Mouse (Mus musculus): ENCODE measurements around the gene Anapc10. TPM values are rescaled to one million over a fixed set of nuclear protein-coding genes. Genes with fewer than 3 reads are reported as not detected.
A peak's percentile ranks its signal among the peaks of the same experiment; 100 is the strongest.
"Not testable (repeated sequence)": the region's sequence is repeated elsewhere in the genome, so short reads cannot be mapped to it uniquely, and the experiment has no call there.

Gene Anapc10
- 29.4 and 33.7 TPM in 2 replicates for polyA plus RNA-seq (2015; fragmentation: Nextera tagmentation; extraction: Ambion mirVana)

DNA sequence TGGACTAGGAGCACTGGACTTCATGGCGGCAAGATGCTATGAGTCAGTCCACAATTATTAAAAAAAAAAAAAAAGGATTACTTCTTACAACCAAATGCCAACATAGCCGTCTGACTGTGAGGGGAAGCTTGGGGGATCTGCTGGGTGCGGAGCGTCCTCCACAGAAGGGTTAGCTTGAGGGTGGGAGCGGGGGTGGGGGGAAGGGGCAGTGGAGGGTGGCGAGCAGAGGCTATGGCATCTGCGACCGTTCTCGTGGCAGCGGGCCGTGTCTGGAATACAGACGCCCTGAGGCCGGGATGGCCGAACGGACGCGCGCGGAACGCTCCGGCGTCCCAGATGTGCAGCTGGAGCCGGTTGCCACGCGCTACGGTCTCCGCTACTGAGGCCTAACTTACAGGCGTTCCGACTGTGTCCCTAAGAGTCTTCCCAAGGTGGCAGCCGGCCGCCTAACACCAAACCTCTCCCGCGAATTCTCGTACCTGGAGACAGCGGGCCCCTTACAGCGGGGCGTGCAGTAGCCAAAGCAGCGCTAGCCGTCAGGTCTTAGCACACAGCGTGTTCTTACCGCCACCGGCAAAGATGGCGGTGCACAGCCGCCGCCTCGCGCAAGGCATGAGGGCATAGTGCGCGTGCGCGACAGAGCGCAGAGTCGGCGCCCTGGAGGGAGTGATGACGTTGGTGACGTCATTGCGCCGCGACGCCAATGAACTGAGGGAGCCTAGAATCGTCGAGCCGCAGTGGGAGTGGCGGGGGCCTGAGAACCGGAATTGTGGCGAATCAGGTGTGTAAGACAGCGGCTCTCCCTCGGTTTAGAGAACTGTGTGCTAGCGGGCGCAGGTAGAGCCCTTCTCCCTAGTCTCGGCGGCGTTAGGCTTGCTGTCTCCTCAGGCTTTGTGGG lies at the start of gene Anapc10, which contains the start of gene Abce1:
Gene Anapc10, plus strand, starts transcription at position 757 of the 898 bp plus-strand sequence.
Gene Abce1, minus strand, starts transcription at position 677 of the 898 bp plus-strand sequence.
- DNase-seq (ENCODE audit: low spot score) (peak; percentile 99), ATAC-seq (peak; percentile 99)
- WGBS = 0% methylated on average over 55 of the region's 73 CpGs
- H3K9me3 ChIP-seq (ENCODE audit: low read length) = no peaks in the 10 kb centered on the region
- H3K36me3 ChIP-seq (ENCODE audit: insufficient read depth, low read length) = peaks cover 6% of the 10 kb centered on the region
- H3K27me3 ChIP-seq (replicated peaks; ENCODE audit: insufficient read depth, low read length) = no peaks in the 10 kb centered on the region
- H3K9ac ChIP-seq (replicated peaks; ENCODE audit: low read depth) = peak within 1 kb of the TSS; percentile 80
- TF ChIP-seq CTCF (IDR thresholded peaks at IDR 0.05) (no peak), EP300 (IDR thresholded peaks at IDR 0.05) (no peak)
- no peaks in the 10 kb centered on the region for H3K4me1 ChIP-seq (ENCODE audit: insufficient read depth, low read depth, low read length)
- H3K4me2 ChIP-seq (replicated peaks; ENCODE audit: low read depth, low read length) = peak within 1 kb of the TSS; percentile 76
- H3K27ac ChIP-seq (ENCODE audit: low read length) = peak within 1 kb of the TSS; percentile 87
- H3K4me3 ChIP-seq (ENCODE audit: low read depth, low read length) = peak within 1 kb of the TSS; percentile 87

DNA sequence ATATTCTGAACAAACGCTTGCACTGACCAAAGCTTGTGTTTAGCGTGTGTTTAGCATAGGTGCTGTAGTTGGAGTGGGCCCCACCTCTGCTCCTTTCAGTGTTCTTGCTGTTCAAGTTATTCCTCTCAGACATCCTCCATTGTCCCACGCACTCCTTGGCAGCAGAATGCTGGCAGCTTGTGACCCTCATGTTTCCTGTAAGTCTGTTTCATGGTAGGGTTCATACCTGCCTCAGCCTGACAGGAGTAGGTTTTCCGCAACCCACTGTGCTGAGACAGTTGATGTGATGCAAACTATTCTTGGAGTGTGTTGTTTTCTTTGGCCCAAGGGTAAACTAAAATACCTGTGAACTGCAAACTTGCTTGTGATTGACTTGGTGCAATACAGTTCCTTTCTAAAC lies 35.2 kb upstream of the Anapc10 start:
- H3K9me3 ChIP-seq (ENCODE audit: low read length) = no peaks in the 10 kb centered on the region
- no peak for DNase-seq (ENCODE audit: low spot score)
- WGBS = 76% methylated on average over 4 of the region's 4 CpGs
- H3K4me3 ChIP-seq (ENCODE audit: low read depth, low read length) = no peak overlapping the region
- H3K9ac ChIP-seq (replicated peaks; ENCODE audit: low read depth) = no peak overlapping the region
- ATAC-seq = no peak
- H3K27ac ChIP-seq (ENCODE audit: low read length) = no peak overlapping the region
- H3K27me3 ChIP-seq (replicated peaks; ENCODE audit: insufficient read depth, low read length) = no peaks in the 10 kb centered on the region
- no peak for TF ChIP-seq CTCF (IDR thresholded peaks at IDR 0.05)
- no peak for TF ChIP-seq EP300 (IDR thresholded peaks at IDR 0.05)
- no peak overlapping the region for H3K4me2 ChIP-seq (replicated peaks; ENCODE audit: low read depth, low read length)
- H3K36me3 ChIP-seq (ENCODE audit: insufficient read depth, low read length) = peaks cover 11% of the 10 kb centered on the region; the same call in 1 of the 2 replicates
- H3K4me1 ChIP-seq (ENCODE audit: insufficient read depth, low read depth, low read length) = no peaks in the 10 kb centered on the region

DNA sequence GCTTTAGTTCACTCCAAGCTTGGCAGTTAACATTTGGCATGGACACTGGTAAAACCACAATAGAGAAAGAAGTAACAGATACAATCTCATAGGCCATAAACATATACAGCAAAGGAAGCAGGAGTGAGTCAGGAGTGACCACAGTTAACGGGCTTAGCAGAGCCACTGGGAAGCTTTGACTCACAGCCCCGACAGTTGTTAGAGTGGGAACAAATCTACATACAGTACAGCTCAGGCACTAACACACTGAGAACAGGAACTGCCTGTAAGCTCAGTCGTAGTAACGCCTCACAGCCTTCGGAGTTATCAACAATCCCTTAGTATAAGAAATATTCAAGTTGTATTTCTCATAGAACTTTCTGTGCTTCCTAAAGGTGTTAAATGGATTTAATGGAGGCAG lies 32.6 kb upstream of the Anapc10 start:
- H3K9me3 ChIP-seq (ENCODE audit: low read length) = no peaks in the 10 kb centered on the region
- peaks cover 4% of the 10 kb centered on the region; the same call in 1 of the 2 replicates for H3K36me3 ChIP-seq (ENCODE audit: insufficient read depth, low read length)
- H3K9ac ChIP-seq (replicated peaks; ENCODE audit: low read depth) = no peak overlapping the region
- 65% methylated on average over 5 of the region's 5 CpGs for WGBS
- ATAC-seq (peak; percentile 21; the same call in 1 of the 2 replicates), DNase-seq (ENCODE audit: low spot score) (no peak)
- no peaks in the 10 kb centered on the region for H3K27me3 ChIP-seq (replicated peaks; ENCODE audit: insufficient read depth, low read length)
- H3K27ac ChIP-seq (ENCODE audit: low read length) = no peak overlapping the region
- H3K4me3 ChIP-seq (ENCODE audit: low read depth, low read length) = no peak overlapping the region
- H3K4me1 ChIP-seq (ENCODE audit: insufficient read depth, low read depth, low read length) = no peaks in the 10 kb centered on the region
- TF ChIP-seq EP300 (IDR thresholded peaks at IDR 0.05) (no peak), CTCF (IDR thresholded peaks at IDR 0.05) (no peak)
- no peak overlapping the region for H3K4me2 ChIP-seq (replicated peaks; ENCODE audit: low read depth, low read length)

DNA sequence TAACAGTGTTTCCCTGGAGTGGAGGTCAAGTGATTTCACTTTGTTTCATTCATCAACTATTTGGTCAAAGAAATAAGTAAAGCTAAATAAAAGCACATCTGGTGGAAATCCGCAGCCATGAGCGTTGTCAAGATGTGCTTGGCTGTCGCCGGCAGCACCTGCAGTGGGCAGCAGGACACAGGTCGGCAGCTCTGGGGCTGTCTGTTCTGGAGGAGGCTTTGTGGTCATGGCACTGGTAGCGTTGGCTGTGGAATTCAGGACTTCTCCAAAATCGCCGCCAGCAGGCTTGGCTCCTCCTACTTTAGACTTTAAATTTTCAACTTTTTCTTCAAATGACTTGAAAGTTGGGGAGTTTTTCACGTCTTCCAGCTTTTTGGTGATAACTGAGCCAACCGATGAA lies 31.5 kb upstream of the Anapc10 start:
- WGBS = 29% methylated on average over 10 of the region's 10 CpGs
- DNase-seq (ENCODE audit: low spot score); H3K27me3 ChIP-seq (replicated peaks; ENCODE audit: insufficient read depth, low read length); H3K4me1 ChIP-seq (ENCODE audit: insufficient read depth, low read depth, low read length); H3K27ac ChIP-seq (ENCODE audit: low read length); ATAC-seq; H3K9me3 ChIP-seq (ENCODE audit: low read length); H3K9ac ChIP-seq (replicated peaks; ENCODE audit: low read depth): not testable (repeated sequence)
- Histone ChIP-seq H3K4me2 (replicated peaks; ENCODE audit: low read depth, low read length) (peak overlapping the region; percentile 65), H3K36me3 (ENCODE audit: insufficient read depth, low read length) (peaks cover 12% of the 10 kb centered on the region; the same call in 1 of the 2 replicates), H3K4me3 (ENCODE audit: low read depth, low read length) (peak overlapping the region; percentile 45; the same call in 1 of the 2 replicates)

DNA sequence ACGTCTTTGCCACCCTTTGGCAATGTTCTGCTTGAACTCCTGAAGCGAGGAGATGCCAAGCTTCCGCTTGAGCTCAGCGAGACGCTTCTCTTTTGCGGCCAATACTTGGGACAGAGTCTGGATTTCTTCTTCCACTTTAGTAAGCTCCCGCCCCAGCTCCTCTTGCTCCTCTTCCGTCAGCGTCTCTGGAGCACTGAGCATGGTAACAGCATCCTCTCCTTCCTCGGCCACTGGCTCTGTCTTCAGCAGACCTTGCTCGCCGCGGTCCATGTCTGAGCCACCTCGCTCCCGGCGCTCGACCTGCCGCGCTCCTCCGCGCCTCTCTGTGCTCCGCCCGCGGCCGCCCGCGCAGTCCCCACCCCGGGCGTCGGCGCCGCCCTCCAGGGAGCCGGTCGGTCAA lies 31.1 kb upstream of the Anapc10 start:
- TF ChIP-seq CTCF (IDR thresholded peaks at IDR 0.05) (no peak), EP300 (IDR thresholded peaks at IDR 0.05) (no peak)
- H3K4me3 ChIP-seq (ENCODE audit: low read depth, low read length) = peak overlapping the region; percentile 45
- peaks cover 13% of the 10 kb centered on the region; the same call in 1 of the 2 replicates for H3K36me3 ChIP-seq (ENCODE audit: insufficient read depth, low read length)
- H3K4me2 ChIP-seq (replicated peaks; ENCODE audit: low read depth, low read length) = peak overlapping the region; percentile 65
- ATAC-seq (peak; percentile 64), DNase-seq (ENCODE audit: low spot score) (peak; percentile 8)
- H3K27ac ChIP-seq (ENCODE audit: low read length) = no peak overlapping the region
- H3K27me3 ChIP-seq (replicated peaks; ENCODE audit: insufficient read depth, low read length) = no peaks in the 10 kb centered on the region
- H3K4me1 ChIP-seq (ENCODE audit: insufficient read depth, low read depth, low read length) = no peaks in the 10 kb centered on the region
- no peak overlapping the region for H3K9ac ChIP-seq (replicated peaks; ENCODE audit: low read depth)
- WGBS = 3% methylated on average over 34 of the region's 34 CpGs
- no peaks in the 10 kb centered on the region for H3K9me3 ChIP-seq (ENCODE audit: low read length)

DNA sequence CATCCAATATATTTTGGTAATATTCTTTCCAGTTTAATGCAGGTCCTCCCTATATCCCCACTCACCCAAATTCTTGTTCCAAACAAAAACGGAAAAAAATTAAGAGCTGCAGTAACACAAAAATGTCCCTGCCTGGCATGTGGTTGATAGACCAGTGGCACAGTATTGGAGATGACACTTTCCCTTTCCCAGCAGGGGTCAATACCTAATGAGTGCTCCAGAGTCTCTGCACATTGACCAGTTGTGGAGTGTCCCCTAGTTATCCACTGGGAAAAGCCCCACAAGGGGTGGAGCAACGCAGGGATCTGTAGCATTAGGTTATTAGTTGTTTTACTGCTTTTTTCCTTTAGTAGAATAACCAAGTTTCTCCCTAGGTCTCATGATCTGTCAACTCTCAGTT lies 30.7 kb upstream of the Anapc10 start:
- Histone ChIP-seq H3K4me1 (ENCODE audit: insufficient read depth, low read depth, low read length) (no peaks in the 10 kb centered on the region), H3K4me3 (ENCODE audit: low read depth, low read length) (peak overlapping the region; percentile 45), H3K9me3 (ENCODE audit: low read length) (no peaks in the 10 kb centered on the region), H3K27ac (ENCODE audit: low read length) (no peak overlapping the region), H3K27me3 (replicated peaks; ENCODE audit: insufficient read depth, low read length) (no peaks in the 10 kb centered on the region), H3K9ac (replicated peaks; ENCODE audit: low read depth) (no peak overlapping the region), H3K36me3 (ENCODE audit: insufficient read depth, low read length) (peaks cover 16% of the 10 kb centered on the region; the same call in 1 of the 2 replicates), H3K4me2 (replicated peaks; ENCODE audit: low read depth, low read length) (peak overlapping the region; percentile 65)
- no peak for DNase-seq (ENCODE audit: low spot score)
- no peak for TF ChIP-seq EP300 (IDR thresholded peaks at IDR 0.05)
- TF ChIP-seq CTCF (IDR thresholded peaks at IDR 0.05) = no peak
- 29% methylated on average over 2 of the region's 2 CpGs for WGBS
- no peak for ATAC-seq

DNA sequence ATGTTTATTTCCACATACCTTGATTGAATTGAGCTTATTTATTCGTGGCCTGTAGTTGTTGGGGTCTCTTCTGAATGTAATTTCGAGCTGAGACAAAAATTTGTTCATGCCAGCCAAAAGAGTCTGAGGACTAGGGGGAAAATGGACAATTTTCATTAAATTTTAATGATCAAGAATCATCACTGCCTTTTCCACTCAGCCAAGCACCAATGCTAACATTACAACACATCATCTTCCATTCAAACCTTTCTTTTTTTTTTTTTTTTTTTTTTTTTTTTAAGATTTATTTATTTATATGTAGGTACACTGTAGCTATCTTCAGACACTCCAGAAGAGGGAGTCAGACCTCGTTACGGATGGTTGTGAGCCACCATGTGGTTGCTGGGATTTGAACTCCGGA lies 25.7 kb upstream of the Anapc10 start:
- not testable (repeated sequence) for H3K27me3 ChIP-seq (replicated peaks; ENCODE audit: insufficient read depth, low read length); H3K4me1 ChIP-seq (ENCODE audit: insufficient read depth, low read depth, low read length); H3K9me3 ChIP-seq (ENCODE audit: low read length); DNase-seq (ENCODE audit: low spot score); ATAC-seq; H3K9ac ChIP-seq (replicated peaks; ENCODE audit: low read depth); H3K4me3 ChIP-seq (ENCODE audit: low read depth, low read length); H3K4me2 ChIP-seq (replicated peaks; ENCODE audit: low read depth, low read length); H3K27ac ChIP-seq (ENCODE audit: low read length)
- WGBS = 95% methylated on average over 3 of the region's 5 CpGs
- peaks cover 32% of the 10 kb centered on the region; the same call in 1 of the 2 replicates for H3K36me3 ChIP-seq (ENCODE audit: insufficient read depth, low read length)
